Mouse (Mus musculus): ENCODE measurements around the gene Tekt2. TPM values are rescaled to one million over a fixed set of nuclear protein-coding genes. Genes with fewer than 3 reads are reported as not detected.

Tekt2 gene
- polyA plus RNA-seq (2015; fragmentation: Nextera tagmentation; extraction: Ambion mirVana), result 1.1 and 1.3 TPM in 2 replicates

DNA sequence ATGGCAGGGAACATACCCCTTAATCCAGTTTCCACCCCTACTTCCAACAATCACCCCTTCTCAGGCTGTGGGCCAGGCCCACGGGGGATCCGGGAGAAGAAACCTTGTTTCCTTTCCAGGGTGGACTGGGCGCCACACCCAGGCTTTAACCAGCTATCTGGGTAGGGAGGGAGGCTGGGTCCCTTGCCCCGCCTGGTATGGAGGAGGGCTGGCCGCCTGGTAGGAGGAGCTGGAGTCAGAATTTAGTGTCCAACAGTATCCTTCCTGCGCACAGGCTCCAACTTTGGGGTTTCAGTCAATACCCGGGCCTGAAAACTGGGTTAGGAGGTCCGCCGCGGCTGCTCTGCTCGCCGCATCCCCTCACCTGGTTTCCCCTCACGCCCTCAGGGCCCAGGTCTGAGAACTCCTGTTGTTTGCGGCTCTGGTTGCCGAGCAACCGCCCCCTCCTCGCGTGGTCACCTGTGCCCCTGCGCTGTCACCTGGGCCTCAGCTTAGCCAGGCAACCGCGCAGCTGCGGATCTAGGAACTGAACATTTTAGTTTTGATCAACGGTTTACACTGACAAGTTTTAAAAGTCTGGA is at the start of gene Tekt2:
Tekt2 (minus strand) TSS at position 408 of the 581 bp plus-strand sequence.

DNA sequence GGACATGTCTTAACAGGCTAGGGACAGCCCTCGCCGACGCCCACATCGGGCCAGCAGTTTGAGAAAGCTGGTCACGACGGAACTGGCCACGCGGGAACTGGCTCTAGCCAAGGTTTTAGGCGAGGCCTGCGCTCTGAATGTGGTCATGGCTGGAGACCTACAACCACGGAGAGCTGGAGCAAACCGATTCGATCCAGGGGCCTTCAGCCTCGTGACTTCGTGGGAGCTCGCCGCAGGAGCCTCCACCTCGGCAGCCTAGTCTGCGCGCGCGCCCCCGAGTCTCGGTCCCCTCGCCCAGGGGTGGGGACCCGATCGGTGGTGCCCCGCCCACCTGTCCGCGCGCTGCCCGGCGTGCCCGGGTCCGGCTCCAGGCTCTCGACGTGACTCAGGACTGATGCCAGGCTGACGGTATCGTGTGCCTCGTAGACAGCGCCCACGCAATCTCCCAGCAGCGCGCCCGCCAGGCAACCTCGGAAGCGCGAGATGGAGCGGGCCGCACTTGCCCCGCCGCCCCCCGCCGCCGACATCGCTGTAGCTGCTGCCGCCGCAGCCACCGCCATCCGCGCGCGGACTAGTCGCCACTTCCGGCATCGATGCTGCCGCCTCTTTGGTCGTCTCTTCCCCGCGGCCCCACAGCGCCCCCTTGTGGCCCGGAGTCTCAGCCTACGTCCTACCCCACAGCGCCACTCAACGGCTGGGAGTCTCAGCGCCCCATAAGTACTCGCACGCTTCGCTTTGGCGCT is 4.2 kb downstream of the Tekt2 start, which contains the start of gene Adprhl2:
Adprhl2 (minus strand) TSS at position 593 of the 743 bp plus-strand sequence.

DNA sequence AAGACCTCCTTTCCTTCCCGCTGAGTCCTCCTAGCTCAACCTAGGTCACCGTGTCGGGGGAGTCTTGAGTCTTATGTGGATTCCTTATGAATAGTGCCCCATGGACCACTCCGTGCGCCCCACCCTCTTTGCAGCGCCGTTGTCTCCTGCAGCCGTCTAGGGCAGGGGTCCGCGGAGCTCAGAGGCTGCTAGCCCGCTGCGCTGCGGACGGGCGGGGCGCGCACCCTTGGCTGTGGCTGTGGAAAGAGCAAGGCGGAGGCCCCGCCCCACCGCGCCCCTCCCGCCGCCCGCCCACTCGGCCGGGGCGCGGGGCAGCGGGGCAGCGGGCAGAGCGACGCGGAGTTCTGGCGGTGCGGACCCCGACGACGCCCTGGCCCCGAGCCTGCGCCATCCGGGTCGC is 39.0 kb downstream of the Tekt2 start, which contains the start of gene Col8a2:
Col8a2 (plus strand) TSS at position 302 of the 400 bp plus-strand sequence.

Other genes with a start within 250 kb of the Tekt2 start
- 30.3 and 30.9 TPM in 2 replicates for gene Lsm10, start 229.1 kb downstream of the Tekt2 start, polyA plus RNA-seq (2015; fragmentation: Nextera tagmentation; extraction: Ambion mirVana)
- gene Stk40, start 221.7 kb downstream of the Tekt2 start, polyA plus RNA-seq (2015; fragmentation: Nextera tagmentation; extraction: Ambion mirVana), result 20.6 and 22.3 TPM in 2 replicates
- 38.3 and 39.8 TPM in 2 replicates for gene Eva1b, start 177.9 kb downstream of the Tekt2 start, polyA plus RNA-seq (2015; fragmentation: Nextera tagmentation; extraction: Ambion mirVana)
- 2.9 and 3.3 TPM in 2 replicates for gene Sh3d21, start 162.2 kb downstream of the Tekt2 start, polyA plus RNA-seq (2015; fragmentation: Nextera tagmentation; extraction: Ambion mirVana)
- gene Thrap3, start 122.9 kb downstream of the Tekt2 start, polyA plus RNA-seq (2015; fragmentation: Nextera tagmentation; extraction: Ambion mirVana), result 94.4 and 105 TPM in 2 replicates
- 69.5 and 91.6 TPM in 2 replicates for gene Map7d1, start 69.3 kb downstream of the Tekt2 start, polyA plus RNA-seq (2015; fragmentation: Nextera tagmentation; extraction: Ambion mirVana)
- 44.8 and 57.7 TPM in 2 replicates for gene Trappc3, start 63.4 kb downstream of the Tekt2 start, polyA plus RNA-seq (2015; fragmentation: Nextera tagmentation; extraction: Ambion mirVana)
- 1.4 and 3.5 TPM in 2 replicates for gene Col8a2, start 38.9 kb downstream of the Tekt2 start, polyA plus RNA-seq (2015; fragmentation: Nextera tagmentation; extraction: Ambion mirVana)
- gene Adprhl2, start 4.0 kb downstream of the Tekt2 start, polyA plus RNA-seq (2015; fragmentation: Nextera tagmentation; extraction: Ambion mirVana), result 25.8 and 29.3 TPM in 2 replicates
- gene Ago3, start 103.9 kb upstream of the Tekt2 start, polyA plus RNA-seq (2015; fragmentation: Nextera tagmentation; extraction: Ambion mirVana), result 8.5 and 8.8 TPM in 2 replicates
- gene Ago1, start 142.9 kb upstream of the Tekt2 start, polyA plus RNA-seq (2015; fragmentation: Nextera tagmentation; extraction: Ambion mirVana), result 1.0 and 1.6 TPM in 2 replicates
- 0.58 and 0.60 TPM in 2 replicates for gene Ago4, start 207.8 kb upstream of the Tekt2 start, polyA plus RNA-seq (2015; fragmentation: Nextera tagmentation; extraction: Ambion mirVana)
- 6.0 and 8.5 TPM in 2 replicates for gene Clspn, start 231.2 kb upstream of the Tekt2 start, polyA plus RNA-seq (2015; fragmentation: Nextera tagmentation; extraction: Ambion mirVana)

All from skeletal muscle tissue, postnatal 0 days (tissue).